Mouse (Mus musculus): ENCODE measurements around the gene Slc30a2. TPM values are rescaled to one million over a fixed set of nuclear protein-coding genes. Genes with fewer than 3 reads are reported as not detected.

The Slc30a2 gene
- total RNA-seq, 1 experiment, result 24.3 TPM

DNA sequence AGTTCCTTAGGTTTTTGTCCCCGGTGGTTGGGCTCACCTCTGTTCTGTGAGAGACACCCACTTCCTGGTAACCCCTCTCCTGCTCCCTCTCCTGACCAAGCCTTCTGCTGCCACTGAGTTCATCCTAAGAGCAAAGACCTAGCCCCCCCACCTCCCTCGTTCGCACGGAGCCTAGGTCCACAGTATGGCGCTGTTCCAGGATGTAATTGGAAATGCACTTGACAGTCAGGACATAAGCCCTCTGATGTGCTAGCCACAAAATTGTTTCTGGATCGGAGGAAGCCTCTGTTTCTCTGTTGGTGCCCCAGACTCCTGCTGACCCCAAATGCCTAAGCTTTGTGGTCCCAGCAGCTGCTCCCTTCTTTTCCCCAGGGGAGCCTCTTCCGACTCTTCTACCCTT, 60.7 kb downstream of the Slc30a2 start:
- H3K4me3 ChIP-seq (ENCODE audit: insufficient read depth in 1 of 2, low read depth in 1 of 2, low read length in 2 of 2, poor library complexity in 1 of 2, severe bottlenecking in 1 of 2), result no peak overlapping the region
- DNase-seq (ENCODE audit: low read depth, low spot score), result no peak
- H3K27ac ChIP-seq (ENCODE audit: insufficient read depth, low read depth, low read length, poor library complexity, severe bottlenecking), result no peak overlapping the region
- H3K9me3 ChIP-seq (ENCODE audit: control insufficient read depth, insufficient read depth, low read depth, low read length), result no peaks in the 10 kb centered on the region
- TF ChIP-seq MAFK (IDR thresholded peaks at IDR 0.05; ENCODE audit: insufficient read depth, low read depth, low read length) (no peak), CHD2 (IDR thresholded peaks at IDR 0.05; ENCODE audit: low read depth, low read length) (no peak), ZNF384 (IDR thresholded peaks at IDR 0.05; ENCODE audit: low read depth, low read length) (no peak), HCFC1 (IDR thresholded peaks at IDR 0.05; ENCODE audit: borderline replicate concordance, insufficient read depth, low read length) (no peak)
- H3K36me3 ChIP-seq (ENCODE audit: control insufficient read depth, insufficient read depth, low read length, poor library complexity, severe bottlenecking), result no peaks in the 10 kb centered on the region
- no peak overlapping the region for H3K9ac ChIP-seq (ENCODE audit: insufficient read depth, low read depth, low read length, poor library complexity, severe bottlenecking)
- in situ Hi-C loops (cut with MboI; ENCODE audit: low sequenced_read_pairs in 2 of 2, unreplicated experiment in 2 of 2), result no loop called here
- H3K4me1 ChIP-seq (ENCODE audit: control insufficient read depth in 2 of 2, insufficient read depth in 2 of 2, low read length in 2 of 2, poor library complexity in 1 of 2), result peaks cover 0 to 12% of the 10 kb centered on the region in 2 experiments; a peak in 2 of 4 replicates

Other genes starting within 250 kb of the Slc30a2 start
- 1.5 and 13.0 TPM in 2 replicates for gene Cd52, start 248.1 kb upstream of the Slc30a2 start, total RNA-seq (2012; rRNA removed)
- gene Ubxn11, start 240.6 kb upstream of the Slc30a2 start, total RNA-seq (2012; rRNA removed), result 12.4 and 23.3 TPM in 2 replicates
- 87.2 and 96.5 TPM in 2 replicates for gene Sh3bgrl3, start 214.4 kb upstream of the Slc30a2 start, total RNA-seq (2012; rRNA removed)
- 53.5 and 67.5 TPM in 2 replicates for gene Cep85, start 156.1 kb upstream of the Slc30a2 start, total RNA-seq (2012; rRNA removed)
- gene Gm7534, start 140.2 kb upstream of the Slc30a2 start, total RNA-seq (2012; rRNA removed), result not detected in 2 replicates
- 0.32 TPM in 1 of 2 replicates, not detected in the other for gene Catsper4, start 115.8 kb upstream of the Slc30a2 start, total RNA-seq (2012; rRNA removed)
- 1.7 and 2.7 TPM in 2 replicates for gene Cnksr1, start 104.8 kb upstream of the Slc30a2 start, total RNA-seq (2012; rRNA removed)
- 1.3 and 1.6 TPM in 2 replicates for gene E130218I03Rik, start 99.5 kb upstream of the Slc30a2 start, total RNA-seq (2012; rRNA removed)
- gene Zfp593, start 97.6 kb upstream of the Slc30a2 start, total RNA-seq (2012; rRNA removed), result 19.8 and 25.2 TPM in 2 replicates
- not detected in 2 replicates for gene Gm30191, start 96.2 kb upstream of the Slc30a2 start, total RNA-seq (2012; rRNA removed)
- gene Grrp1, start 89.1 kb upstream of the Slc30a2 start, total RNA-seq (2012; rRNA removed), result 1.6 and 2.2 TPM in 2 replicates
- 12.6 and 13.2 TPM in 2 replicates for gene Pdik1l, start 55.3 kb upstream of the Slc30a2 start, total RNA-seq (2012; rRNA removed)
- gene Trim63, start 28.1 kb upstream of the Slc30a2 start, total RNA-seq (2012; rRNA removed), result 3.5 and 4.3 TPM in 2 replicates
- gene Extl1, start 40.7 kb downstream of the Slc30a2 start, total RNA-seq (2012; rRNA removed), result 4.2 and 7.3 TPM in 2 replicates
- 15.8 and 18.4 TPM in 2 replicates for gene Pafah2, start 53.1 kb downstream of the Slc30a2 start, total RNA-seq (2012; rRNA removed)
- 322 and 361 TPM in 2 replicates for gene Stmn1, start 125.1 kb downstream of the Slc30a2 start, total RNA-seq (2012; rRNA removed)
- 4.8 and 6.9 TPM in 2 replicates for gene Paqr7, start 153.5 kb downstream of the Slc30a2 start, total RNA-seq (2012; rRNA removed)
- gene Aunip, start 167.8 kb downstream of the Slc30a2 start, total RNA-seq (2012; rRNA removed), result 13.7 and 18.3 TPM in 2 replicates
- gene Mtfr1l, start 192.2 kb downstream of the Slc30a2 start, total RNA-seq (2012; rRNA removed), result 38.2 and 43.7 TPM in 2 replicates
- 5.1 and 8.3 TPM in 2 replicates for gene Selenon, start 209.0 kb downstream of the Slc30a2 start, total RNA-seq (2012; rRNA removed)

All from ES-E14 (cell line).